Mouse (Mus musculus) layer of hippocampus, adult 18-20 months (tissue): Measurements from ENCODE around the gene Nrxn2. TPM values are rescaled to one million over a fixed set of nuclear protein-coding genes. Genes with fewer than 3 reads are reported as not detected.

Experiments
- DNase-seq, 2 experiments: peaks; one replicate each; pipeline ENCODE4 v3.0.0; 2022; ENCODE audit warnings: low spot score in 2 of 2
- total RNA-seq, 2 experiments: library from RNA; stranded (reverse); gene quantifications; 2 replicates each; pipeline ENCODE4 v1.2.3; 2021

Nrxn2 gene
- total RNA-seq, 2 experiments from 2014 or later = 415 to 436 TPM

GRCm38 (mm10) chr19:6513389-6514139 is 95.0 kb downstream of the Nrxn2 start:
- DNase-seq = no peak

- DNase-seq = no peak
These were observed 96.4 kb downstream of the Nrxn2 start for GRCm38 (mm10) chr19:6514940-6515339.

GRCm38 (mm10) chr19:6515448-6515847 is 96.9 kb downstream of the Nrxn2 start:
- no peak for DNase-seq

- no peak for DNase-seq
These were observed 97.6 kb downstream of the Nrxn2 start for GRCm38 (mm10) chr19:6516153-6516552.

GRCm38 (mm10) chr19:6518601-6519000 is 100.1 kb downstream of the Nrxn2 start:
- peak in 1 of 2 experiments; percentile 76 for DNase-seq

GRCm38 (mm10) chr19:6519483-6519882 is 101.0 kb downstream of the Nrxn2 start:
- DNase-seq = peak in 1 of 2 experiments; percentile 59

- DNase-seq = no peak
These were observed 103.1 kb downstream of the Nrxn2 start for GRCm38 (mm10) chr19:6521630-6522029.

GRCm38 (mm10) chr19:6522289-6522688 is 103.8 kb downstream of the Nrxn2 start:
- DNase-seq = no peak

- no peak for DNase-seq
These were observed 106.5 kb downstream of the Nrxn2 start for GRCm38 (mm10) chr19:6525023-6525422.

- DNase-seq = no peak
These were observed 107.5 kb downstream of the Nrxn2 start for GRCm38 (mm10) chr19:6526010-6526409.

GRCm38 (mm10) chr19:6527439-6527838 is 108.9 kb downstream of the Nrxn2 start:
- no peak for DNase-seq

GRCm38 (mm10) chr19:6527839-6528531 is 109.5 kb downstream of the Nrxn2 start:
- DNase-seq = no peak

GRCm38 (mm10) chr19:6529265-6529985 is 110.9 kb downstream of the Nrxn2 start:
- no peak for DNase-seq

GRCm38 (mm10) chr19:6530359-6530758 is 111.8 kb downstream of the Nrxn2 start:
- no peak for DNase-seq

GRCm38 (mm10) chr19:6531011-6531631 is 112.6 kb downstream of the Nrxn2 start:
- no peak for DNase-seq

- DNase-seq = no peak
These were observed 113.4 kb downstream of the Nrxn2 start for GRCm38 (mm10) chr19:6531832-6532471.

- DNase-seq = no peak
These were observed 114.1 kb downstream of the Nrxn2 start for GRCm38 (mm10) chr19:6532656-6533055.

GRCm38 (mm10) chr19:6533290-6534117 is 115.0 kb downstream of the Nrxn2 start:
- DNase-seq = no peak

GRCm38 (mm10) chr19:6534118-6534415 is 115.5 kb downstream of the Nrxn2 start:
- DNase-seq = no peak

GRCm38 (mm10) chr19:6536201-6536600 is 117.7 kb downstream of the Nrxn2 start:
- no peak for DNase-seq
